Mouse (Mus musculus): ENCODE measurements around the gene Siah1a.

Gene Siah1a

GRCm38 (mm10) chr8:86742605-86743345 lies 3.0 kb downstream of the Siah1a start:
- DNase-seq: no peak

GRCm38 (mm10) chr8:86741627-86742026 lies 4.1 kb downstream of the Siah1a start:
- no peak for DNase-seq

GRCm38 (mm10) chr8:86740899-86741298 lies 4.8 kb downstream of the Siah1a start:
- no peak for DNase-seq

- DNase-seq: no peak
These were observed 10.2 kb downstream of the Siah1a start for GRCm38 (mm10) chr8:86735446-86736111.

GRCm38 (mm10) chr8:86734954-86735353 lies 10.8 kb downstream of the Siah1a start:
- no peak for DNase-seq

GRCm38 (mm10) chr8:86734171-86734570 lies 11.6 kb downstream of the Siah1a start:
- DNase-seq: no peak

- DNase-seq: no peak
These were observed 14.9 kb downstream of the Siah1a start for GRCm38 (mm10) chr8:86730860-86731259.

- no peak for DNase-seq
These were observed 15.4 kb downstream of the Siah1a start for GRCm38 (mm10) chr8:86730303-86730702.

- DNase-seq: no peak
These were observed 17.3 kb downstream of the Siah1a start for GRCm38 (mm10) chr8:86728224-86728950.

- DNase-seq: no peak
These were observed 18.8 kb downstream of the Siah1a start for GRCm38 (mm10) chr8:86726959-86727358.

- no peak for DNase-seq
These were observed 24.2 kb downstream of the Siah1a start for GRCm38 (mm10) chr8:86721490-86721889.

- no peak for DNase-seq
These were observed 24.8 kb downstream of the Siah1a start for GRCm38 (mm10) chr8:86720756-86721459.

GRCm38 (mm10) chr8:86719368-86719767 lies 26.4 kb downstream of the Siah1a start:
- no peak for DNase-seq

- DNase-seq: no peak
These were observed 27.3 kb downstream of the Siah1a start for GRCm38 (mm10) chr8:86718332-86718994.

GRCm38 (mm10) chr8:86713407-86714188 lies 32.1 kb downstream of the Siah1a start:
- peak; percentile 55 for DNase-seq

GRCm38 (mm10) chr8:86712594-86712993 lies 33.1 kb downstream of the Siah1a start:
- no peak for DNase-seq

- no peak for DNase-seq
These were observed 37.9 kb downstream of the Siah1a start for GRCm38 (mm10) chr8:86707873-86708272.

- no peak for DNase-seq
These were observed 39.0 kb downstream of the Siah1a start for GRCm38 (mm10) chr8:86706756-86707155.

- DNase-seq: no peak
These were observed 40.4 kb downstream of the Siah1a start for GRCm38 (mm10) chr8:86705317-86705716.

GRCm38 (mm10) chr8:86702453-86702852 lies 43.3 kb downstream of the Siah1a start:
- no peak for DNase-seq

- DNase-seq: no peak
These were observed 46.3 kb downstream of the Siah1a start for GRCm38 (mm10) chr8:86699471-86699870.

All from right cerebral cortex, postnatal 4 days (tissue).